Mouse (Mus musculus): ENCODE measurements around the gene Ptprm. TPM values are rescaled to one million over a fixed set of nuclear protein-coding genes. Genes with fewer than 3 reads are reported as not detected.

The Ptprm gene
- polyA plus RNA-seq, 1 experiment, result 28.1 TPM

DNA sequence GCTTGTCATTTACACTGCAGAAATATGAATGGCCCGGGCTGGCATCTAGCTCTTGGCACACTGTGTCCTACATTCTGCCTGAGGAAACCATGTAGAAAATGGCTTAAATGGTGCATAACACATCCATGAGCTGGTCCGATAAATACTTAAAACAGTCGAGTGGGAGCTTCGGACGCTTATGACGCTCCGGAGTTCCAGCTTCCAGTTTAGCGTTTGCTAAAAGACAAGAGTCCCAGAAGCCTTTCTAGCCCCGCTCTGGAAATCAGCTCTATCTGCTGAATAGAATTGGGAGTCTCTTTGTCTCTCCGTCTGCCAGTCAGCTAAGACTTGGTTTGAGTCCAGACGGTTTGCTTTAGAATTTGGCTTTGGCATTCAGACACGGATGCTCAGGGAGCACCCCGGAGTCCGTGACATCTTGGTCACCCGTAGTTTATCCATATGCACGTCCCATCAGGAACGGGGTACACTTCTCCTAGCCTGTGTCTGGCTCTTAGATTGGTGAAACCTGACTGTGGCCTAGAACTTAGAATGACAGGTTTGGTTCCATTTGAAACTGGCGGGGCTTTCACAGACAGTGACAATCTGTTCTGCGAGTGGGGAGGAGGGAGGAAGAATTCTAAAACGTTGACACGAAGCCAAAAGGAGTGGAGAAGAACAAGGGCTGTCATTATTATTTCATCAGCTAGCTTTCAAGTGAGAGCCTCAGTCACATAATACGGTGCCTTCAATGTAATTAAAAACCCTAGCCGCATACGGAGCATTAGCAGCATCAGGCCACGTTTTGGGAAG lies 667.4 kb downstream of the Ptprm start:
- Histone ChIP-seq H3K4me3 (ENCODE audit: insufficient read depth, low read length) (no peak overlapping the region), H3K27ac (ENCODE audit: insufficient read depth, low read length) (no peak overlapping the region), H3K4me1 (ENCODE audit: control insufficient read depth, insufficient read depth, low read length) (no peaks in the 10 kb centered on the region)
- TF ChIP-seq CTCF (IDR thresholded peaks at IDR 0.05; ENCODE audit: borderline replicate concordance, insufficient read depth, low read length) (no peak), POLR2A (IDR thresholded peaks at IDR 0.05; ENCODE audit: low read depth, low read length) (no peak)

DNA sequence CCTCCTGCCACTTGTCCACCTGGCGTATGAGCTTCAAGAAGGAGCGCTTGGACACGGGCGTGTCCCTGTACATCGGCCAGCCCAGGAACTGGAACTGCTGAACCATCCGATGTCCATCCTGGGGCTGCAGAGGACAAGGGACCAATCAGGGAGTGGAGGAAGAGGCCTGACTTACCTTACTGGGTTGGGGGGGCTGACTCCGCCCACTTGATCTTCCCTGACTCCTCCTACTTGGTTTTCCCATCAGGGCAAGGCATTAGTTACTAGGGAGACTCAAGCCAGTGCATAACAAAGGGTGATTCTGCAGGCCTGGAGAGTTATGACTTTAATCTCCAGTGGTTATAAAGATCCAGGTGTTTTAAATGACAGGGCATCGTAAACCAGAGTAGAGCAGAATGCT lies 670.8 kb downstream of the Ptprm start:
- no peaks in the 10 kb centered on the region for H3K4me1 ChIP-seq (ENCODE audit: control insufficient read depth, insufficient read depth, low read length)
- no peak overlapping the region for H3K4me3 ChIP-seq (ENCODE audit: insufficient read depth, low read length)
- H3K27ac ChIP-seq (ENCODE audit: insufficient read depth, low read length), result no peak overlapping the region
- TF ChIP-seq CTCF (IDR thresholded peaks at IDR 0.05; ENCODE audit: borderline replicate concordance, insufficient read depth, low read length) (no peak), POLR2A (IDR thresholded peaks at IDR 0.05; ENCODE audit: low read depth, low read length) (no peak)

DNA sequence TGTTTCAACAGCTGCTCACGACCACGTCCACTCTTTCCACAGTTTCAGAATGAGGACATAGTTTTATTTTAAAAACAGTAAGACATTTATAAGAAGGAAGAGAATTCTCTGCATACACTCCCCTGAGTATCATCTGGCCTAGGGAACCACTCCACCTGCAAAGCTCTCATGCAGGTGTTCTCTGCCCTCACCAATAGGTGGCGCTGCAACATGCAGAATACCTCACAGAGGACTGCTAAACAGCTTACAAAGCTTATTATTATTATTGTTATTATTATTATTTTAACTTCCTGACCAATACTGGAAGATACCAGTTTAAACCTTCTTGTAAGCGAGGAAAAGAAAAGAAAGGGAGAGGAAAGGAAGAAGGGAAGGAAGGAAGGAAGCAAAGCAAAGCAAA lies 673.6 kb downstream of the Ptprm start:
- peak; percentile 85 for TF ChIP-seq CTCF (IDR thresholded peaks at IDR 0.05; ENCODE audit: borderline replicate concordance, insufficient read depth, low read length)
- no peak for TF ChIP-seq POLR2A (IDR thresholded peaks at IDR 0.05; ENCODE audit: low read depth, low read length)
- H3K27ac ChIP-seq (ENCODE audit: insufficient read depth, low read length), result no peak overlapping the region
- no peaks in the 10 kb centered on the region for H3K4me1 ChIP-seq (ENCODE audit: control insufficient read depth, insufficient read depth, low read length)
- no peak overlapping the region for H3K4me3 ChIP-seq (ENCODE audit: insufficient read depth, low read length)

DNA sequence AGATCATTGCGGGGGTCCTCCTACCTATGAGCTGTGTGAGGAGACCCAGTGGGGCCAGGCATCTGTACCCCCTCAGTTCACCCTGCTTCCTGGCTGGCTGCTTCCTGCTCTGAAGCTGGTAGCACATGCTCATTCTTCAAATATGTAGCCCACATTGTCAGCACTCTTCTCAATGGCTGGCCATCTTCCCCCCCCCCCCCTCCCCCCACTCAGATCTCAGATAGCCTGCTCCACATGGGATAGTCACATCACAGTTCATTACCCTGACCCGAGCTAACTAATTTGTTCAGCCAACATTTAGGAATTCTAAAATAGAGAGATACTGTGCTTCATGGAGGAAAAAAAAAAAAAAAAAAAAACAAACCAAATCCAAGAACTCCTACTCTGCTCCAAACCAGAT lies 679.6 kb downstream of the Ptprm start:
- TF ChIP-seq CTCF (IDR thresholded peaks at IDR 0.05; ENCODE audit: borderline replicate concordance, insufficient read depth, low read length) (no peak), POLR2A (IDR thresholded peaks at IDR 0.05; ENCODE audit: low read depth, low read length) (no peak)
- no peak overlapping the region for H3K4me3 ChIP-seq (ENCODE audit: insufficient read depth, low read length)
- no peak overlapping the region for H3K27ac ChIP-seq (ENCODE audit: insufficient read depth, low read length)
- no peaks in the 10 kb centered on the region for H3K4me1 ChIP-seq (ENCODE audit: control insufficient read depth, insufficient read depth, low read length)

DNA sequence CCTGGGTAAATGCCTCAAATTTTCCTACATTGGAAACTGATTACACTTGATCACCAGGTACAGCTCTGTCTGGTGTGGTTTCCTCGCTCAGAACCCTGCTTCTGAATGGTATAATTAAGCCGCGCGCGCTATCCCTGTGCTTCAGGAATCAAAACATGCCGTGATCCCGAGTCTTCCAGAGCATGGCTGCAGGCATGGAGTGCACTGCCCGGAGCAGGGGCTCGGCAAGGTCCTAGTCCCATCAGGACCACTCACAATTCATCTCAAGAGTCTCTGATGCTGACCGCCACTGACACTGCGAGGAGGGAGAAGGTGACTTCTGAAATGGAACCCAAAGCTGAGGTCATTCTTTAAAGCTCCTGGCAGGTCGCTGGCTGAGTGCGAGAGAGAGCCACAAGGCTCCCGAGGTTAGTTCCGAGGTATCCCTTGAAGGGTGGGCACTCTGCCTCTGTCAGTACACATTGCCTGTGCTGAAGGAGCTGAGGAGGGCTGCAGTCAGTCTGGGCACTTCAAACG lies 682.5 kb downstream of the Ptprm start:
- Histone ChIP-seq H3K4me1 (ENCODE audit: control insufficient read depth, insufficient read depth, low read length) (no peaks in the 10 kb centered on the region), H3K4me3 (ENCODE audit: insufficient read depth, low read length) (no peak overlapping the region), H3K27ac (ENCODE audit: insufficient read depth, low read length) (no peak overlapping the region)
- TF ChIP-seq POLR2A (IDR thresholded peaks at IDR 0.05; ENCODE audit: low read depth, low read length) (no peak), CTCF (IDR thresholded peaks at IDR 0.05; ENCODE audit: borderline replicate concordance, insufficient read depth, low read length) (no peak)

DNA sequence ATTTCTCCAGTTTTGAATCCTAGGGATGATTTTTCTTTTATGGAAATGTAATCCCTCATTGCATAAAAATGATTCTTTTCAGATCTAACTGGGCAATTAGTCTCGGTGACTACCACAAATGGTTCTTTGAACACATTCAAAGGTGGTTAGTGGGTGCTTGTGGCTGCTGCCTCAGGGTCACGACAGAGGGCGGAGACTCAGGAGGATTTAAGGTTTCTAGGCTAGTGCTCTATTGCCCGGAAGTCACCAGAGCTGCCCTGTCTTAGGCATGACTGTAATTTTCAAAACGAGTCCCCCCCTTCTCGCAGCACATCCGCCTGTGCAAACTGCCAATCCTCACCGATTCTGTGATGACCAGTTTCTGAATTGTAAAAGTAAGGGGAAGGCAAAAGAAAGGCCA lies 683.0 kb downstream of the Ptprm start:
- no peak overlapping the region for H3K4me3 ChIP-seq (ENCODE audit: insufficient read depth, low read length)
- H3K27ac ChIP-seq (ENCODE audit: insufficient read depth, low read length), result no peak overlapping the region
- no peaks in the 10 kb centered on the region for H3K4me1 ChIP-seq (ENCODE audit: control insufficient read depth, insufficient read depth, low read length)
- TF ChIP-seq CTCF (IDR thresholded peaks at IDR 0.05; ENCODE audit: borderline replicate concordance, insufficient read depth, low read length), result no peak
- no peak for TF ChIP-seq POLR2A (IDR thresholded peaks at IDR 0.05; ENCODE audit: low read depth, low read length)

DNA sequence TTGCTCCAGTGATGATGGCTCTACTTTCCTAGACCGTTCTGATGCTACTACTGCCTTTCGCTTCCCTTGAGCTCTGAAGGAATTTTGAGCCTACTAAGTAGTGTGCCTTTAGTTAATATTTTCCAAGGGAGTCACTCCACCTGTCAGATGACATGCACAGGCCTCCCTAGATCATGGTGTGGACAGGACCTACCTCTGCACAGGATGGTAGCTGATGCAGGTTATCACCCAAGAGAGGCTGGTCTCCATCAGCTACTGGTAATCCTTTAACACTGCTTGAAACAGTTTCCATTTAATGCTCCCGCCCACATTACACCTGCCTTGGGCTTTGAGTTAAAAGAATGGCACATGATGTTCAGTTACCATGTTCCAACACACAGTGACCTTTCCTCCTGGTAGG lies 688.5 kb downstream of the Ptprm start:
- no peak for TF ChIP-seq POLR2A (IDR thresholded peaks at IDR 0.05; ENCODE audit: low read depth, low read length)
- TF ChIP-seq CTCF (IDR thresholded peaks at IDR 0.05; ENCODE audit: borderline replicate concordance, insufficient read depth, low read length), result no peak
- Histone ChIP-seq H3K4me1 (ENCODE audit: control insufficient read depth, insufficient read depth, low read length) (no peaks in the 10 kb centered on the region), H3K27ac (ENCODE audit: insufficient read depth, low read length) (no peak overlapping the region), H3K4me3 (ENCODE audit: insufficient read depth, low read length) (no peak overlapping the region)

DNA sequence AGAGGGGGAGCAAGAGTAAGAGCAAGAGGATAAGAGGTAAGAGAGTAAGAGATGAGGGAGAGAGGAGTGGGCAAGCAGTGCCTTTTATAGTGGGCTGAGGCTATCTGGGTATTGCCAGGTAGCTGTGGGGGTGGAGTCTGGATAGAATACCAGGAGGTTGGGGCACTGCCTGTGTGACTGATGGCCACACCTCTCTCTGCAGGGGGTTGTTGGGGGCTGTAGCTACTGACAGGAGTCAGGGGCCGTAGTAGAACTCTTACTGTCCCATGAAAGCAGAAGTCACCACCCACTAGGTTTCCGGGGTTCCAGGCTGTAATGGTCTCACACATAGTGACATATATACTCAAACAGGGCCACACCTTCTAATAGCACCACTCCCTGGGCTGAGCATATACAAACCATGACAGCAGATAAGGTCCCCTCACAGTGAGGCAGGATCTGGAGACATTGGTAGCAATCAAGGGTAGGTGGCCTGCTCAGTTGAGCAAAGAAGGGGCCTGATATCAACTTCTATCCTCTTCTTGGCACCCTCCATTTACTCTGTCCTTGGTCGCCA lies 689.0 kb downstream of the Ptprm start:
- no peaks in the 10 kb centered on the region for H3K4me1 ChIP-seq (ENCODE audit: control insufficient read depth, insufficient read depth, low read length)
- no peak overlapping the region for H3K4me3 ChIP-seq (ENCODE audit: insufficient read depth, low read length)
- TF ChIP-seq POLR2A (IDR thresholded peaks at IDR 0.05; ENCODE audit: low read depth, low read length) (no peak), CTCF (IDR thresholded peaks at IDR 0.05; ENCODE audit: borderline replicate concordance, insufficient read depth, low read length) (no peak)
- H3K27ac ChIP-seq (ENCODE audit: insufficient read depth, low read length), result no peak overlapping the region

DNA sequence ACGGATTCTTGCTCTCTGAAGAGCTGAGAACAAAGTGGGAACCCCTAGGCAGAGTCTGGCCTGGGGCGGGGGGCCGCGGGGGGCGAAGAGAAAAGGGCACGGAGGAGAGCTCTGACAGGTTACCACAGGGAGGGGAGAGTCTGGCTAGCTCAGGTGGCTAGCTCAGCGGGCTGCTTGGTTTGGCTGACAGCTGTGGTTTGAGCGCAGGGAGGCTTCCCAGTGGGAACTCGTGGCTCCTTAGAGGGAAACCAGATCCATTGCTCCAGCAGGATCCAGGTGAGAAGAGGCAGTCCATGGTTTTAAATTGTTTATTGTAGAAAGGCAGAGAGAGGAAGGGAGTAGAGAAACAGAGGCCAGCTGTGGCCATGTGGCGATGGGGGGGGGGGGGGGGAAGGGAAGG lies 689.5 kb downstream of the Ptprm start:
- no peak overlapping the region for H3K4me3 ChIP-seq (ENCODE audit: insufficient read depth, low read length)
- H3K27ac ChIP-seq (ENCODE audit: insufficient read depth, low read length), result no peak overlapping the region
- H3K4me1 ChIP-seq (ENCODE audit: control insufficient read depth, insufficient read depth, low read length), result no peaks in the 10 kb centered on the region
- TF ChIP-seq POLR2A (IDR thresholded peaks at IDR 0.05; ENCODE audit: low read depth, low read length) (no peak), CTCF (IDR thresholded peaks at IDR 0.05; ENCODE audit: borderline replicate concordance, insufficient read depth, low read length) (no peak)

DNA sequence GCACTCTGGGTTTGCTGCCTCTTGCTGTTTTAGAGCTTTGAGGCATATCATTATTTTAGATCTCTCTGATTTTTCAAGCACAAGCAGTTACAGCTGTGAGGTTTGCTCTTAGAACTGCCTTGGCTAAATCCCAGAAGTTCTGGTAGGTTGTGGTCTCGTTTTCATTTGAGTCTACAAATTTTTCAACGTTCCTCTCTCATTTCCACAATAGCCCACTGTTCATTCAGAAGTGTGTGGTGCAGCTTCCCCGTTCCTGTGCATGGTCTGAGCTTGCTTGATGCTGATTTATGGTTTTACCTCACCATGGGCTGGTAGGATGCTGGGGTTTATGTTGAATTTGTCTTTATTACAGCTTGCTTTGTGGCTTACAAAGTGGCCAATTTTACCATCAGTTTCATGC lies 695.0 kb downstream of the Ptprm start:
- Histone ChIP-seq H3K4me1 (ENCODE audit: control insufficient read depth, insufficient read depth, low read length) (no peaks in the 10 kb centered on the region), H3K4me3 (ENCODE audit: insufficient read depth, low read length) (no peak overlapping the region), H3K27ac (ENCODE audit: insufficient read depth, low read length) (no peak overlapping the region)
- TF ChIP-seq CTCF (IDR thresholded peaks at IDR 0.05; ENCODE audit: borderline replicate concordance, insufficient read depth, low read length) (no peak), POLR2A (IDR thresholded peaks at IDR 0.05; ENCODE audit: low read depth, low read length) (no peak)

Measured in embryonic fibroblast, embryonic 13.5 days (primary cell).